Mouse (Mus musculus) heart, embryonic 16.5 days (tissue): ENCODE results near the gene Fdxr. TPM values are rescaled to one million over a fixed set of nuclear protein-coding genes. Genes with fewer than 3 reads are reported as not detected.

Experiments used
- ATAC-seq: fragments of 200-750 bp; cut with Nextera tagmentation; replicated peaks from 2 replicates; pipeline ENCODE4 v1.8.0; 2017; ENCODE audit warnings: moderate number of reproducible peaks; ENCODE audit not compliant: insufficient read depth, low FRiP score; ENCODE audit errors: extremely low read depth
- H3K27ac ChIP-seq: fragments of 300-500 bp; sonication (generic); 2 replicates; pipeline ENCODE4 v1.5.1; 2014; ENCODE audit warnings: mild to moderate bottlenecking, low read length, control low read depth, moderate library complexity
- H3K27me3 ChIP-seq: fragments of 300-500 bp; sonication (generic); 2 replicates; pipeline ENCODE4 v1.6.1; 2014; ENCODE audit warnings: low read length, mixed read lengths; ENCODE audit not compliant: control insufficient read depth, insufficient read depth
- H3K36me3 ChIP-seq: fragments of 300-500 bp; sonication (generic); 2 replicates; pipeline ENCODE4 v1.6.1; 2014; ENCODE audit not compliant: control insufficient read depth, insufficient read depth
- H3K4me1 ChIP-seq: fragments of 300-500 bp; sonication (generic); 2 replicates; pipeline ENCODE4 v1.6.1; 2014; ENCODE audit warnings: low read length, mixed read lengths; ENCODE audit not compliant: control insufficient read depth, insufficient read depth
- H3K4me2 ChIP-seq: fragments of 300-500 bp; sonication (generic); 2 replicates; pipeline ENCODE4 v1.6.1; 2014; ENCODE audit warnings: low read depth, mild to moderate bottlenecking, control low read depth, low read length
- H3K4me3 ChIP-seq: fragments of 300-500 bp; sonication (generic); 2 replicates; pipeline ENCODE4 v1.5.1; 2014; ENCODE audit warnings: mild to moderate bottlenecking, control low read depth, low read length
- H3K9ac ChIP-seq: fragments of 300-500 bp; sonication (generic); 2 replicates; pipeline ENCODE4 v1.6.1; 2014; ENCODE audit warnings: low read length, control low read depth
- H3K9me3 ChIP-seq: fragments of 300-500 bp; sonication (generic); replicated peaks from 2 replicates; pipeline ENCODE4 v1.6.1; 2016; ENCODE audit warnings: low read length; ENCODE audit not compliant: control insufficient read depth
- WGBS: fragments of 180-500 bp; shearing (Covaris S2); extraction: QIAGEN DNeasy Blood & Tissue Kit; methylation state at CpG from one replicate; pipeline ENCODE4 v1.1.7; 2014; 5-methylcytosine and 5-hydroxymethylcytosine counted together
- polyA plus RNA-seq: library from polyadenylated mRNA; unstranded; fragments of >200 nt; fragmentation: Nextera tagmentation; extraction: Ambion mirVana; gene quantifications from 2 replicates; pipeline ENCODE4 v1.2.1, GENCODE M21; 2015

Fdxr gene
- polyA plus RNA-seq, 1 experiment from 2014 or later: 14.7 TPM

DNA sequence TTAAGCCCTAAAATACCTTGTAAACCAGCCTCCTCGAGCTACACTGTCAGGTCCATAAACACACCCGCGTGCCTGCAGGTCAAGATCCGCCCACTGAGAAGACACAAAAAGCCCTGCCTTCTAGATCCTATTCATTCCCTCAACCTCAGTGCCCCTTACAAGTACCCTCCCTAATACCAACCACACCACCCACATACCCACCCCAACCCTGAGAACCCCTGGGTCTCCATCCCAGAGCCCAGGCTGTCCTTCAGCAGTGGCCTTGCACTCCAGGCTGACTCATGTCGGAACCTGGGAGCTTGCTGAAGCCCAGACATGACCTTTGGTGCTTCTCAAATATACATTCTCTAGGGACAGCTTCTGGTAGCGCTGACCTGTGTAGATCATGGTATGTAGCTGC lies 2.1 kb downstream of the Fdxr start:
- H3K4me1 ChIP-seq: peaks cover 11% of the 10 kb centered on the region
- H3K27ac ChIP-seq: no peak overlapping the region
- no peaks in the 10 kb centered on the region for H3K36me3 ChIP-seq
- H3K4me2 ChIP-seq: no peak overlapping the region
- H3K4me3 ChIP-seq: no peak overlapping the region
- no peak for ATAC-seq
- H3K9ac ChIP-seq: no peak overlapping the region
- H3K9me3 ChIP-seq: no peaks in the 10 kb centered on the region
- 87% methylated on average over 6 of the region's 6 CpGs for WGBS
- no peaks in the 10 kb centered on the region for H3K27me3 ChIP-seq

DNA sequence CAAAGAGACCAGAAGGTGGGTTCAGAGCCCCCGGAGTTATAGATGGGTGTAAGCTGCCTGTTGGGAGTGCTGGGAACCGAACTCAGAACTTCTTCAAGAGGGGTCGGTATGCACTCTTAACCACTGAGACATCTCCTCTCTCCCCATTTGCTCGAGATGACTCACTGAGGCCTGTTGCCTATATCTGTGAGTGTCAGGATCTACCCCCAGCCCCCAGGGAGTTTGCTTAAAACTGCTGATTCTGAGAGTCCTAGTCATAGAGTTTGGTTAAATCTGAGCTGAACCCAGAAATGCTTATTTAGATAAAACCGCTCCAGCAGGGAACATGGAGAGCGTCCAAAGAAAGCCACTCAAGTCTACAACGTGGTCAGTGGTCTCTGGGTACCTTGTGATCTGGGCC lies 2.7 kb downstream of the Fdxr start:
- H3K36me3 ChIP-seq: no peaks in the 10 kb centered on the region
- peaks cover 11% of the 10 kb centered on the region for H3K4me1 ChIP-seq
- H3K9me3 ChIP-seq: no peaks in the 10 kb centered on the region
- H3K27me3 ChIP-seq: no peaks in the 10 kb centered on the region; the same call in 1 of the 2 replicates
- no peak overlapping the region for H3K27ac ChIP-seq
- no peak overlapping the region for H3K9ac ChIP-seq
- 72% methylated on average over 7 of the region's 7 CpGs for WGBS
- H3K4me2 ChIP-seq: no peak overlapping the region
- H3K4me3 ChIP-seq: no peak overlapping the region
- ATAC-seq: no peak

DNA sequence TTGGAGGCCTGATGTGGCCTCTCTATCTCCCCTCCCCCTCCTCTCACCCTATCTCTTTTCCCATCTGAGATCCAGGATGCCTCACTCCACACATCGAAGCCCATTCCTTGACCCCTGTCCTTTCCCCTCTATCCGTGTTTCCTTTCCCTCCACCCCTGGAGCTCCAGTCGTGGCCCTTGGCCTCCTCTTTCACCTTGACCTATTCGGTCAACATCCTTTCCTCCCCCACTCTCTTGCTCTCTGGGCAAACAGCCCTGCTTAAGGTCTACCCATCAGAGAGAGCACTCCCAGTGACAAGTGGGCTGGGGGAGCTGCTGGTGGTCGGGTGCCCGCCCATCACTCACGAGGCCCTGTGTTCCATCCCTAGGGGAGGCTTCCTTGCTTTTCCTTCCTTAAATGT lies 3.1 kb downstream of the Fdxr start:
- Histone ChIP-seq H3K4me3 (no peak overlapping the region), H3K27ac (no peak overlapping the region), H3K36me3 (no peaks in the 10 kb centered on the region), H3K4me2 (no peak overlapping the region), H3K4me1 (peaks cover 11% of the 10 kb centered on the region), H3K27me3 (peaks cover 2% of the 10 kb centered on the region; the same call in 1 of the 2 replicates), H3K9me3 (no peaks in the 10 kb centered on the region), H3K9ac (no peak overlapping the region)
- 57% methylated on average over 7 of the region's 7 CpGs for WGBS
- ATAC-seq: no peak

DNA sequence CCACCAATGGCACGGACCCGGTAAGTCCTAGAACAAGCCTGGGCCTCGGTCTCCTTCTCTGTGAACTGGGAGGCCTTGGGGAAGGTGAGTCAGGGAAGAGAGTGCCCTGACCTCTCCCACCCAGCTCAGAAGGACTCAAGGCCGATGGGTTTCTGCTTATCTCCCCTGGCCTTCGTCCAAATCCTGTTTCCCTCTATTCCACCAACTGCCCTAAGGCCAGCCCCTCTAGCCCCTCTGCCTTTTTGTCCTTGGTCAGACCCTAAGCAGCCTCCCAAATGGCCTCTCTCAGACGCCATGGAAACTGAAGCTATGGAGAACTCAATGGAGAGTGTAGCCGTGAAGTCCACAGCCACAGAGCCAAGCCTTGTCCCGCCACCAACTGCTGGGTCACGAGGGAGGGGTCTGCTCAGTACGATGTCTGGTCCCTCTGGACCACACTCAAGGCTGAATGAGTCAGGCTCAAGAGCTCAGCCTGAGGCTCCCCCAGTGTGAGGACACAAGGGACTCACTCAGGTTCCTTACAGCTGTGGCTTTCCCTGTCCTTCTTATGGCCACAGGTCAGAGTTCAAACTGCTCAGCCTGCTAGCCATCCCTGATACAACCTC lies 3.9 kb downstream of the Fdxr start:
- WGBS: 62% methylated on average over 10 of the region's 10 CpGs
- peaks cover 10% of the 10 kb centered on the region for H3K4me1 ChIP-seq
- H3K9ac ChIP-seq: no peak overlapping the region
- peaks cover 9% of the 10 kb centered on the region for H3K27me3 ChIP-seq
- H3K27ac ChIP-seq: no peak overlapping the region
- no peak overlapping the region for H3K4me2 ChIP-seq
- H3K9me3 ChIP-seq: no peaks in the 10 kb centered on the region
- ATAC-seq: no peak
- H3K4me3 ChIP-seq: no peak overlapping the region
- no peaks in the 10 kb centered on the region for H3K36me3 ChIP-seq

DNA sequence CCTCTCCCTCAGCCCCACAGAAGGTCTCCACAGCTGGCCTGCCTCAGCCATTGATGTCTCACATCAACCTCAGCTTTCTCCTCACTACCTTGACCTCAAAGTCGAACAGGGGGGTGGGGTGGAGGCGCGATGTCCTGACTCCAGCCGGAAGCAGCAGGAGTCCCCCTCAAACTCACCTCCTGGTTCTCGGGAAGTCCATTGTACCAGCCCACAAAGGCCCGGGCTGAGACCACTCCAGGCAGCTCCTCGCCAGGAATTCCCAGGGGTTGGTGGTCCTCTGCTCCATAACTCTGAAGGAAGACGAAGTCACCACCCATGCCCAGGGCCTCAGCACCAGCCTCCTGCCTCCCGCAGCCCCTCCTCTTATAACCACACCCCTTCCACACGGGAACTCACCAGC lies 5.4 kb downstream of the Fdxr start:
- H3K27me3 ChIP-seq: peaks cover 24% of the 10 kb centered on the region
- no peak overlapping the region for H3K4me3 ChIP-seq

DNA sequence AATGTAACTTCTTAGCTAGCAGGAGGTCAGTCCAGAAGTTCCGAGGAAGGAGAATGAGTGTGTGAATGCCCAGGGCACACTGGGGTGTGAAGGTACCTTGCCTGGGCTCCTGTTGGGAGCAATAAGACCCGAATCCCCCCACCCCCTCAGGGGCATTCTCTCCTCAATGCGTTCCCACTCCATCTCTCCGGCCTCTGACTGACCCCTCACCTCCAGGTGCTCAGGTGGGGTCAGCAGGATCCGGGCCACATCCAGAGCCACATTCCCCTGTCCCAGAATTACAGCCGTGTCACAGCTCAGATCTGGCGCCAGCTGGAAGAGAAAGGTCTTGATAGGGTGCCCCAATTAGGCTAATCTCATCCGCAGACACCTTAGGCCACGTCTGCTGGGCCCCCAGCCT lies 5.8 kb downstream of the Fdxr start:
- Histone ChIP-seq H3K9me3 (no peaks in the 10 kb centered on the region), H3K9ac (no peak overlapping the region), H3K27me3 (peaks cover 28% of the 10 kb centered on the region), H3K4me2 (no peak overlapping the region), H3K36me3 (no peaks in the 10 kb centered on the region), H3K4me1 (peaks cover 12% of the 10 kb centered on the region), H3K27ac (no peak overlapping the region), H3K4me3 (no peak overlapping the region)
- WGBS: 72% methylated on average over 9 of the region's 9 CpGs
- ATAC-seq: no peak

More for the DNA sequence above, 5.4 kb downstream of the Fdxr start:
- H3K27ac ChIP-seq: no peak overlapping the region
- no peaks in the 10 kb centered on the region for H3K36me3 ChIP-seq
- peaks cover 14% of the 10 kb centered on the region for H3K4me1 ChIP-seq
- ATAC-seq: no peak
- H3K9me3 ChIP-seq: no peaks in the 10 kb centered on the region
- no peak overlapping the region for H3K4me2 ChIP-seq
- WGBS: 66% methylated on average over 10 of the region's 10 CpGs
- H3K9ac ChIP-seq: no peak overlapping the region

DNA sequence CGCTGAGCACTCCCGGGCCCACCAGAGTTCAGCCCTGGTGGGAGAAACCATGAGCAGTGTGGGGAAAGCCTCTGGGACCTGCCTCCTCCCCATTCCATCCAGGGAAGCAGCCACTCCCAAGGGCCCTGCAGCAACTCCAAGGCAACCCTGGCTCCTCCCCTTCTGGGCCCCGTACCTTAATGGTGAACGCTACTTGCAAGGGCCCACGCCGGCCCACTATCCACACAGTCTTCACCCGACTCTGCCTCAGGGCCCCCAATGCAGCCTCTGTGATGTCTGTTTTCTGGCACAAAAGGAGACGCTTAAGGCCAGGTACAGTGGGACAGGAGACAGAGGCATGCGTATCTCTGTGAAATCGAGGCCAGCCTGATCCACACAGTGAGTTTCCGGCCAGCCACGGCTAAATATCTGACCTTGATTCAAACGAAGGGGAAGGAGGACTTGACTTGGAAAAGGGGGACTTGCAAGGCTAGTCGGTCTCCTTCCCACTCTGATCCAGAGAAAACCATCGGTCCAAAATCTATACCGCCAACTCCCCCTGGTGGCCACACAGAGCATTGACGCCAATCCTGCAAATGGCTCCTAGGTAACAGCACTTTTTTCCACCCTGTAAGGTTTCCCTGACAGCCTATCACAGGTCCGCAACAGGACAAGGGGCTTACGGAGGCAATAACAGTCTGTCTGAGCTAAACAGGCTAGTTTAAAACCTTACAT lies 6.5 kb downstream of the Fdxr start:
- Histone ChIP-seq H3K4me3 (no peak overlapping the region), H3K27ac (no peak overlapping the region), H3K36me3 (no peaks in the 10 kb centered on the region), H3K4me2 (no peak overlapping the region), H3K9me3 (no peaks in the 10 kb centered on the region), H3K4me1 (peaks cover 15% of the 10 kb centered on the region), H3K9ac (no peak overlapping the region), H3K27me3 (peaks cover 36% of the 10 kb centered on the region)
- ATAC-seq: no peak
- 30% methylated on average over 19 of the region's 19 CpGs for WGBS

DNA sequence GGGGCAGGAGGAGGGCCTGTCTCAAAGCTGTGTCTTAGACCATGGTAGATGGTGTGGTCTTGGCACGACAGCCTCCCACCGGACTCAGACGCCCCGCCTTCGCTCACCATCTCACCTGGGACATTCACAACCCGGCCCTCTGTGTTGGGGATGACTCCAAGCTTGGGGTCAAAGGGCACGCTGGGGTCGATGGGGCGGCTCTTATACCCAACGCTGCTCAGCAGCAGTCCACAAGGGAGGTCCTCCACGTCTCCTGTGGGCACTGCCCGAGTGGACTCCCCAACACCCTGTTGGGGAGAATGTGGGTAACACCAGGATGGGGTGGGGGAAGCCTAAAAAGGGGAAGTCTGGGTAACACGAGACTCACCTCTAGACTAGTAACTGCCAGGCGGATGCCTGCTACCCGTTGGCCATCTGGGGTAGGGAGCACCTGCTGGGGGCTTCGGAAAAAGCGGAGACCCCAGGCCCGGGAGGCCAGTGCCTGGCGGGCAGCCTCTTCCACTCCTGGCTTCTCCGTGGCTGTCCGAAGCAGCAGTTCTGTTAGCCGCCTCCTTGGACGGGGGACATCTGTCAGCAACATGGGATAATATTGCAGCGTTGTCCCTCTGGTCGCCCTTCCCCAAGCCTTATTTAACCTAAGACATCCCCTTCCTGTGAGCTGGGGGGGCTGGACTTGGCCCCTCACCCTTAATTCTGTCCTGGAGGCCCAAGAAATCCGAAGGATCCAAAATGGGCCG lies 7.4 kb downstream of the Fdxr start:
- no peak overlapping the region for H3K4me3 ChIP-seq
- ATAC-seq: no peak
- no peak overlapping the region for H3K27ac ChIP-seq
- H3K9me3 ChIP-seq: no peaks in the 10 kb centered on the region
- 90% methylated on average over 27 of the region's 27 CpGs for WGBS
- peaks cover 43% of the 10 kb centered on the region for H3K27me3 ChIP-seq
- no peak overlapping the region for H3K9ac ChIP-seq
- peaks cover 19% of the 10 kb centered on the region for H3K4me1 ChIP-seq
- no peak overlapping the region for H3K4me2 ChIP-seq
- H3K36me3 ChIP-seq: no peaks in the 10 kb centered on the region

DNA sequence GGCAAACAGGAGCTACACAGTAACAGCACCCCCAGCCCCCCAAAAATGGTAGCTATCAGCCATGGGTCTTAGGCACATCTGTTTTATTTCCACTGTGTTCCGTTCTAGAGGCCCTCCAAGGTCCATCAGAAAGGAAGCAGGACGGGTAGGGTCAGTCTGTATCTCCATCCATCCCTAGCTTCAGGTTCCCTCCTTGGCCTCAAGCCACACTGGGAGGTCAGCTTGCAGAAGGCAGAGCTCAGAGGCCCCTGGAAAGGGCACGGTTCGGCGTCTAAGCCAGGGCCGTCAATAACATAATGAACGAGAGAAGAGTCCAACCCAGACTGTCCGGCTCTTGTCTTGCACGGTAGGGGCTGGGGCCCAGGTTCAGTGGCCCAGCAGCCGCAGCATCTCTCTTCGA lies 8.9 kb downstream of the Fdxr start:
- H3K4me3 ChIP-seq: no peak overlapping the region
- H3K27me3 ChIP-seq: peaks cover 56% of the 10 kb centered on the region
- H3K27ac ChIP-seq: no peak overlapping the region
- no peaks in the 10 kb centered on the region for H3K36me3 ChIP-seq
- H3K4me2 ChIP-seq: no peak overlapping the region
- no peak overlapping the region for H3K9ac ChIP-seq
- ATAC-seq: no peak
- WGBS: 80% methylated on average over 11 of the region's 11 CpGs
- H3K9me3 ChIP-seq: no peaks in the 10 kb centered on the region
- H3K4me1 ChIP-seq: peaks cover 19% of the 10 kb centered on the region
